Mouse (Mus musculus) T-cell, adult 2 months (primary cell): ENCODE measurements around the gene Lat2.

Experiments
- DNase-seq: peaks from one replicate; pipeline ENCODE4 v3.0.0; 2022; ENCODE audit warnings: low spot score

Lat2 gene

DNA sequence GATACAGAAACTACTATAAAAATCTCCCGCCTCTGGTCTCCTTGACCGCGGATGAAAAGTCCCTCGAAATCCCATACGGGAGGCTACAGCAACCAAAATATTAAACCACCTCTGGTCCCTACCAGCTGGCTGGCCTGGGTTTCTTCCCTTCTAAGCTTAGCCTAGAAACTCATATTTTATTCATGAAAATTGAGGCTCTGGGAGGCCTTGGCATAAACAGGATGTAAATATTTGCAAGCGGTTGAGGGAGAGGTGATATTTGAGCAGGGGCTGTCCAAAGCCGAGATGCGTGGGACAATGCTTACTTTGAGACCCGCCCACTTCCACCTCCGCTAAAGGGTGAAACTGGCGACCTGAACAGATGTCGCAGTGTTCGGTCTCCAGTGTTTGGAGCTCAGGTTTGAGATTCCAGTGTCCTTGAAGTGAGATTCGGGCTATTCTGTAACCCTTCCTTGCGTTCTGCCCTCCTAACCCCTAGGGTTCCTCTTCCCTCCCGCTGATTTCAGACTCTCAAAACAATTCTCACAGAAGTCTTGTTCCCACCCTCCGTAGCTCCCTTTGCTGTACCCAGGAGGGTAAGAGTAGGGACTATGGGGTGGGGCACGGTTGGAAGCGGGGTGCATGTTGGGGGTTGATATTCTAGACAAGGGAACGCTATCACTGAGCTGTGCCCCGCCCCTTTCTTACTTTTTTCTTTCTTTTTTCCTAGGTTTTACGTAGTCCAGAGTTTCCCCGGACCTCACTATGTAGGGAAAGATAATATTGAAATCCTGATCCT lies 42.9 kb downstream of the Lat2 start:
- DNase-seq, result peak; percentile 48

GRCm38 (mm10) chr5:134568964-134569491 lies 45.8 kb downstream of the Lat2 start:
- no peak for DNase-seq

- DNase-seq, result no peak
These were observed 46.8 kb downstream of the Lat2 start for GRCm38 (mm10) chr5:134568030-134568429.

GRCm38 (mm10) chr5:134567445-134567844 lies 47.4 kb downstream of the Lat2 start:
- no peak for DNase-seq

GRCm38 (mm10) chr5:134565696-134566095 lies 49.1 kb downstream of the Lat2 start:
- DNase-seq, result no peak

DNA sequence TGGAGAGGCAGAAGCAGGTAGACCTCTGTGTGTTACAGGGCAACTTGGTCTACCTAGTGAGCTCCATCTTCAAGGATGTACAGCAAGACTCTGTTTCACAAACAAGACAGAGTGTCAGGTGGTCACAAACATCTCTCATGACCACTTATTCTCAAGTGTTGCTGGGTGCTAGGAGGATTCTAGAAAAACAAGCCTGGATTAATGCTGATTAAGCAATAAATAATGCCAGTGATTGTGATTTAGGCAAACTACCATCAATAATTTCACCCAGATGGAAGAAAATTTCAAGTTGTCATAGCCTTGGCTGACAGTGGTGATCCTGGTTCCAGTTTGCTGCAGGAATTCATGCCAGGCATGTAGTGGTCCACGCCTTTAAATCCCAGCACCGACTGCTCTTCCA lies 50.6 kb downstream of the Lat2 start:
- DNase-seq, result no peak

GRCm38 (mm10) chr5:134560450-134561171 lies 54.2 kb downstream of the Lat2 start:
- DNase-seq, result no peak

- no peak for DNase-seq
These were observed 54.8 kb downstream of the Lat2 start, which contains the start of gene Syna for GRCm38 (mm10) chr5:134560071-134560449. Gene Syna (minus strand): TSS chr5:134560171.

- peak; percentile 10 for DNase-seq
These were observed 59.2 kb downstream of the Lat2 start for GRCm38 (mm10) chr5:134555463-134556164.

DNA sequence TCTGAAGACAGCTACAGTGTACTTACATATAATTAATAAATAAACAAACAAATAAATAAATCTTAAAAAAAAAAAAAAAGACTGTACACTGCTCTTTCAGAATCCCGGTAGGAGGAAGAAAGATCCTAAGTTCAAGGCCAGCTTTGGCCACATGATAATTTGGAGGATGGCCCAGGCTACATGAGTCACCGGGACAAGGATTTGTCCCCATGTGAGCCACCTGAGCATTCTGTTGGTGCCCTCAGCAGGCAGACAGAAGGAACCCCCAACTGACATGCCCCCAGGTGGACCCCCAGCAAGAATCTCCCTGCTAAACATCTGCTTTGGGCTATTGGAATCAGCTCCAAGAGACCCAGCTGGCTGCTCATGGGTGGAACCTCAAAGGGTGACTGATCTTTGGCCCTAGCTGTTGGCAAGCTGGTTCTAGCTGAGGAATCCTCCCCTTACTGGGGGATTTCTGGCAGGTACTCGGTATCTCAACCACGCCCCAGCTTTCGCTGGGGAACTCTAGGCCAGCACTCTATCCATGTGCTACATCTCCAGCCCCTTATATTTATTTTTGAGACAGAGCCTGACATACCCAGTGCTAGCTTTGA lies 60.8 kb downstream of the Lat2 start:
- no peak for DNase-seq

GRCm38 (mm10) chr5:134552110-134552972 lies 62.5 kb downstream of the Lat2 start, which contains the start of gene Clip2:
Gene Clip2 (minus strand): TSS chr5:134552434.
- DNase-seq, result peak; percentile 91

- peak; percentile 20 for DNase-seq
These were observed 63.4 kb downstream of the Lat2 start for GRCm38 (mm10) chr5:134551233-134552109.

DNA sequence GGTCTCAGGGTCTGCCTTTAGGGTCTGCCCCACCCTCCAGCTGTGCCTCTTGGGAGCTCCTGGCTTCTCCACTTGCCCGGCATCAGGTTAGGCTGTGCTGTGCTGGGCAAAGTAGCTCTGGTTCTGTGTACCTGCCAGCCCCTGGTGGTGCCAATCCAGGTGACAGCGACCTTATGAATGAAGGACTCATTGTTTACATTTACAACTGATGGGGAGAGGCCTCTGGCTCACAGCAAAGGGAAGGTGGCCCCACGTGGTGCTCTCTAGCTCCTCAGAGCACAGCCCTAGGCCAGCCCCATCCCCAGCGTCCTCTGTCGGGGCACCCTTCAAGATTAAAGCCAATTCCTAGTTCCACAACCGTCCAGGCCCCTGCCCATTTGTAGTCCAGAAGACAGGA lies 64.0 kb downstream of the Lat2 start:
- DNase-seq, result peak; percentile 15
